Comparison of ENCODE assay signal across 8 mouse cellular contexts in genomic region chr1:109982064-109982808, GRCm38 (mm10). TPM values are rescaled to one million over a fixed set of nuclear protein-coding genes. Genes with fewer than 3 reads are reported as not detected.
DNase-seq lines count a peak whose midpoint lies in the region; ATAC-seq lines count a peak whose summit lies in the region.

Cdh7 (plus strand) TSS chr1:109982431.

- ATAC-seq in forebrain, embryonic 14.5 days, result peak; percentile 88
- ATAC-seq in midbrain, embryonic 15.5 days (replicated peaks), result peak; percentile 91

- H3K36me3 ChIP-seq in forebrain, embryonic 14.5 days (ENCODE audit: control insufficient read depth, insufficient read depth, low read length), result no peaks in the 10 kb centered on the region
- H3K36me3 ChIP-seq in midbrain, embryonic 15.5 days (replicated peaks), result no peaks in the 10 kb centered on the region

- peak within 1 kb of the TSS; percentile 64 for H3K4me3 ChIP-seq in forebrain, embryonic 14.5 days (ENCODE audit: low read depth, low read length)
- H3K4me3 ChIP-seq in midbrain, embryonic 15.5 days, result peak within 1 kb of the TSS; percentile 52

- WGBS in forebrain, embryonic 14.5 days, result under 1% methylated on average over 35 of the region's 35 CpGs
- under 1% methylated on average over 35 of the region's 35 CpGs for WGBS in midbrain, embryonic 15.5 days

- peak within 1 kb of the TSS; percentile 88 for H3K4me2 ChIP-seq in forebrain, embryonic 14.5 days (ENCODE audit: low read length)
- peak within 1 kb of the TSS; percentile 59 for H3K4me2 ChIP-seq in midbrain, embryonic 15.5 days

- DNase-seq in gastrocnemius, postnatal 10 days, result peak; percentile 5
- DNase-seq in gastrocnemius, adult 18-20 months (ENCODE audit: low spot score), result no peak
- DNase-seq in cerebellum, adult 11 months, result peak; percentile 89
- DNase-seq in forebrain, embryonic 14.5 days (ENCODE audit: low spot score), result peak; percentile 74
- peak; percentile 35 to 44 for DNase-seq in layer of hippocampus, postnatal 36 days
- no peak for DNase-seq in T-cell, adult 2 months (ENCODE audit: low spot score)
- no peak for DNase-seq in gastrocnemius, postnatal 14 days

- H3K27ac ChIP-seq in forebrain, embryonic 14.5 days (ENCODE audit: low read depth, low read length), result peak within 1 kb of the TSS; percentile 46; the same call in 1 of the 2 replicates
- peak within 1 kb of the TSS; percentile 89 for H3K27ac ChIP-seq in midbrain, embryonic 15.5 days

- H3K4me1 ChIP-seq in forebrain, embryonic 14.5 days (ENCODE audit: control insufficient read depth, insufficient read depth, low read length), result peaks cover 6% of the 10 kb centered on the region; the same call in 1 of the 2 replicates
- peaks cover 19% of the 10 kb centered on the region for H3K4me1 ChIP-seq in midbrain, embryonic 15.5 days

- peak within 1 kb of the TSS; percentile 72 for H3K9ac ChIP-seq in forebrain, embryonic 14.5 days (ENCODE audit: low read length)
- peak within 1 kb of the TSS; percentile 45 for H3K9ac ChIP-seq in midbrain, embryonic 15.5 days

- H3K9me3 ChIP-seq in forebrain, embryonic 14.5 days (replicated peaks; ENCODE audit: control insufficient read depth, low read length), result no peaks in the 10 kb centered on the region
- H3K9me3 ChIP-seq in midbrain, embryonic 15.5 days, result no peaks in the 10 kb centered on the region

- H3K27me3 ChIP-seq in forebrain, embryonic 14.5 days (replicated peaks; ENCODE audit: control insufficient read depth, insufficient read depth, low read length), result no peaks in the 10 kb centered on the region
- no peaks in the 10 kb centered on the region for H3K27me3 ChIP-seq in midbrain, embryonic 15.5 days (replicated peaks)

- intact Hi-C loops in gastrocnemius, postnatal 14 days (cut with DNase I; ENCODE audit: low total_unique reads), result no loop called here

RNA-seq across cellular contexts. Expression of gene Cdh7, which starts in this region (rescaled TPM):
- under 1 TPM in 1 of 2 experiments, not detected in 1; 0.33 TPM for total RNA-seq in gastrocnemius, postnatal 10 days (2021)
- not detected for total RNA-seq in gastrocnemius, adult 18-20 months (2021)
- 7.7 and 12.4 TPM in 2 replicates for polyA plus RNA-seq in forebrain, embryonic 14.5 days (2014; fragmentation: Nextera tagmentation; extraction: Ambion mirVana)
- 1 to 10 TPM; 5.7 to 7.9 TPM for total RNA-seq in layer of hippocampus, postnatal 36 days (2021)
- polyA plus RNA-seq in midbrain, embryonic 15.5 days (2015; fragmentation: Nextera tagmentation; extraction: Ambion mirVana), result 17.9 and 19.6 TPM in 2 replicates
- total RNA-seq in gastrocnemius, postnatal 14 days (2021), result not detected

Comparison
In these comparisons a context has a peak if more than half of its experiments do, and no peak if none do; other contexts are left out.
1. RNA of gene Cdh7 (total RNA-seq): 5.7 to 7.9 TPM in layer of hippocampus, postnatal 36 days; 0.33 TPM in gastrocnemius, postnatal 10 days, not detected in gastrocnemius, postnatal 14 days and not detected in gastrocnemius, adult 18-20 months; every median in the first group is over 4 times any median in the second.
2. Peak in DNase-seq in gastrocnemius, postnatal 10 days; RNA of the gene not detected or under 1 TPM.
3. DNase-seq: peak in cerebellum, adult 11 months (single experiment), forebrain, embryonic 14.5 days (single experiment) and layer of hippocampus, postnatal 36 days (2 of 2); none in gastrocnemius, adult 18-20 months (single experiment), T-cell, adult 2 months (single experiment) and gastrocnemius, postnatal 14 days (single experiment).